Mouse (Mus musculus): ENCODE results near the gene Rabepk.
"Not testable (repeated sequence)": the region's sequence is repeated elsewhere in the genome, so short reads cannot be mapped to it uniquely, and the experiment has no call there.

Rabepk gene

GRCm38 (mm10) chr2:34799357-34800256 lies at the start of gene Rabepk:
Gene Rabepk, minus strand, starts transcription at chr2:34799912.
- in situ Hi-C loops (cut with MboI, MseI): no loop called here

GRCm38 (mm10) chr2:34847702-34848101 lies 48.0 kb upstream of the Rabepk start:
- in situ Hi-C loops (cut with MboI, MseI): no loop called here

- in situ Hi-C loops (cut with MboI, MseI): no loop called here
Observed at GRCm38 (mm10) chr2:34843211-34843939, 43.7 kb upstream of the Rabepk start.

- in situ Hi-C loops (cut with MboI, MseI): no loop called here
Observed at GRCm38 (mm10) chr2:34841706-34842105, 42.0 kb upstream of the Rabepk start.

GRCm38 (mm10) chr2:34840143-34840542 lies 40.4 kb upstream of the Rabepk start:
- in situ Hi-C loops (cut with MboI, MseI): not testable (repeated sequence)

- in situ Hi-C loops (cut with MboI, MseI): no loop called here
Observed at GRCm38 (mm10) chr2:34835669-34836068, 36.0 kb upstream of the Rabepk start.

GRCm38 (mm10) chr2:34833624-34834023 lies 33.9 kb upstream of the Rabepk start:
- in situ Hi-C loops (cut with MboI, MseI): no loop called here

- in situ Hi-C loops (cut with MboI, MseI): not testable (repeated sequence)
Observed at GRCm38 (mm10) chr2:34832766-34833457, 33.2 kb upstream of the Rabepk start, which contains the start of gene Gm34653. Gene Gm34653, plus strand, starts transcription at chr2:34833007.

- in situ Hi-C loops (cut with MboI, MseI): not testable (repeated sequence)
Observed at GRCm38 (mm10) chr2:34830066-34830465, 30.4 kb upstream of the Rabepk start.

GRCm38 (mm10) chr2:34828026-34828425 lies 28.3 kb upstream of the Rabepk start:
- in situ Hi-C loops (cut with MboI, MseI): loop anchor here (5.0 kb wide), 1 partner anchor 44 kb away; the partner anchor contains the start of genes Cutal and Psmd5

- in situ Hi-C loops (cut with MboI, MseI): loop anchor here (5.0 kb wide), 1 partner anchor 45 kb away; the partner anchor contains the start of genes Cutal and Psmd5
Observed at GRCm38 (mm10) chr2:34827591-34827990, 27.9 kb upstream of the Rabepk start.

GRCm38 (mm10) chr2:34826460-34827231 lies 26.9 kb upstream of the Rabepk start:
- in situ Hi-C loops (cut with MboI, MseI): loop anchor here (5.0 kb wide), 1 partner anchor 46 kb away; the partner anchor contains the start of genes Cutal and Psmd5

GRCm38 (mm10) chr2:34825827-34826459 lies 26.2 kb upstream of the Rabepk start, which contains the start of gene Fbxw2:
Gene Fbxw2, minus strand, starts transcription at chr2:34826311.
- in situ Hi-C loops (cut with MboI, MseI): loop anchor here (5.0 kb wide), 1 partner anchor 46 kb away; the partner anchor contains the start of genes Cutal and Psmd5

- in situ Hi-C loops (cut with MboI, MseI): no loop called here
Observed at GRCm38 (mm10) chr2:34818492-34818891, 18.8 kb upstream of the Rabepk start.

GRCm38 (mm10) chr2:34815893-34816292 lies 16.2 kb upstream of the Rabepk start:
- in situ Hi-C loops (cut with MboI, MseI): not testable (repeated sequence)

GRCm38 (mm10) chr2:34812706-34813105 lies 13.0 kb upstream of the Rabepk start:
- in situ Hi-C loops (cut with MboI, MseI): no loop called here

GRCm38 (mm10) chr2:34810775-34811174 lies 11.1 kb upstream of the Rabepk start:
- in situ Hi-C loops (cut with MboI, MseI): no loop called here

GRCm38 (mm10) chr2:34809568-34809967 lies 9.9 kb upstream of the Rabepk start:
- in situ Hi-C loops (cut with MboI, MseI): no loop called here

GRCm38 (mm10) chr2:34808057-34808456 lies 8.3 kb upstream of the Rabepk start:
- in situ Hi-C loops (cut with MboI, MseI): no loop called here

GRCm38 (mm10) chr2:34805364-34805950 lies 5.7 kb upstream of the Rabepk start:
- in situ Hi-C loops (cut with MboI, MseI): no loop called here

Data from T-helper 1 cell (primary cell).